Mouse (Mus musculus): ENCODE results near the gene Nfic. TPM values are rescaled to one million over a fixed set of nuclear protein-coding genes. Genes with fewer than 3 reads are reported as not detected.

The Nfic gene
- total RNA-seq, 2 experiments from 2014 or later, result 120 to 129 TPM

- peak; percentile 4 to 10 for DNase-seq (ENCODE audit: low spot score in 2 of 2)
These were observed 23.8 kb downstream of the Nfic start for GRCm38 (mm10) chr10:81431526-81432168.

- peak; percentile 29 to 34 for DNase-seq (ENCODE audit: low spot score in 2 of 2)
These were observed 24.5 kb downstream of the Nfic start for GRCm38 (mm10) chr10:81430831-81431525.

- DNase-seq (ENCODE audit: low spot score in 2 of 2), result peak; percentile 48 to 59
These were observed 25.1 kb downstream of the Nfic start for GRCm38 (mm10) chr10:81430141-81430830.

GRCm38 (mm10) chr10:81429605-81430061 is 25.8 kb downstream of the Nfic start:
- peak; percentile 45 to 73 for DNase-seq (ENCODE audit: low spot score in 2 of 2)

- peak; percentile 3 for DNase-seq (ENCODE audit: low spot score in 2 of 2)
These were observed 26.3 kb downstream of the Nfic start for GRCm38 (mm10) chr10:81429092-81429491.

- no peak for DNase-seq (ENCODE audit: low spot score in 2 of 2)
These were observed 26.9 kb downstream of the Nfic start for GRCm38 (mm10) chr10:81428507-81428870.

- peak in 1 of 2 experiments; percentile 4 for DNase-seq (ENCODE audit: low spot score in 2 of 2)
These were observed 27.5 kb downstream of the Nfic start for GRCm38 (mm10) chr10:81427804-81428506.

GRCm38 (mm10) chr10:81427327-81427726 is 28.1 kb downstream of the Nfic start:
- DNase-seq (ENCODE audit: low spot score in 2 of 2), result no peak

- peak; percentile 30 to 53 for DNase-seq (ENCODE audit: low spot score in 2 of 2)
These were observed 28.5 kb downstream of the Nfic start for GRCm38 (mm10) chr10:81426897-81427296.

GRCm38 (mm10) chr10:81426081-81426671 is 29.3 kb downstream of the Nfic start:
- DNase-seq (ENCODE audit: low spot score in 2 of 2), result peak; percentile 4 to 9

- peak; percentile 7 to 10 for DNase-seq (ENCODE audit: low spot score in 2 of 2)
These were observed 30.1 kb downstream of the Nfic start for GRCm38 (mm10) chr10:81425236-81425850.

GRCm38 (mm10) chr10:81424246-81425051 is 31.0 kb downstream of the Nfic start:
- peak; percentile 24 to 33 for DNase-seq (ENCODE audit: low spot score in 2 of 2)

GRCm38 (mm10) chr10:81423476-81424245 is 31.8 kb downstream of the Nfic start:
- peak in 1 of 2 experiments; percentile 2 for DNase-seq (ENCODE audit: low spot score in 2 of 2)

GRCm38 (mm10) chr10:81422661-81423217 is 32.7 kb downstream of the Nfic start:
- peak in 1 of 2 experiments; percentile 2 for DNase-seq (ENCODE audit: low spot score in 2 of 2)

- peak; percentile 2 to 3 for DNase-seq (ENCODE audit: low spot score in 2 of 2)
These were observed 33.2 kb downstream of the Nfic start for GRCm38 (mm10) chr10:81422191-81422590.

GRCm38 (mm10) chr10:81421797-81422100 is 33.7 kb downstream of the Nfic start:
- DNase-seq (ENCODE audit: low spot score in 2 of 2), result peak; percentile 3 to 6

GRCm38 (mm10) chr10:81421041-81421796 is 34.2 kb downstream of the Nfic start:
- DNase-seq (ENCODE audit: low spot score in 2 of 2), result peak; percentile 2

Data from adrenal gland, postnatal 4 days (tissue).